Mouse (Mus musculus) E14TG2a.4 (cell line): ENCODE measurements at regions not wholly inside any gene's neighbourhood (a gene's known extent, or its start where the extent isn't known, plus 50 kb on each side); places are given as distances from the start of the nearest gene placed in this dataset.

Experiments
- H3K27me3 ChIP-seq: 2 replicates; pipeline ENCODE4 v1.6.1; 2014; ENCODE audit warnings: low read length, control low read depth; ENCODE audit not compliant: insufficient read depth
- H3K36me3 ChIP-seq: 2 replicates; pipeline ENCODE4 v1.6.1; 2014; ENCODE audit warnings: low read length, control low read depth; ENCODE audit not compliant: insufficient read depth
- H3K4me1 ChIP-seq: replicated peaks from 2 replicates; pipeline ENCODE4 v1.6.1; 2014; ENCODE audit warnings: low read depth, low read length, control low read depth
- H3K4me3 ChIP-seq: replicated peaks from 2 replicates; pipeline ENCODE4 v1.5.1; 2014; ENCODE audit warnings: mild to moderate bottlenecking, low read length
- H3K9me3 ChIP-seq: 2 replicates; pipeline ENCODE4 v1.6.1; 2014; ENCODE audit warnings: low read length, control low read depth
- CTCF ChIP-seq: conservative IDR thresholded peaks from 2 replicates; pipeline ENCODE4 v1.5.1; 2014; ENCODE audit warnings: low read length
- NANOG ChIP-seq: IDR thresholded peaks from 2 replicates; pipeline ENCODE4 v1.6.1; 2014; ENCODE audit warnings: borderline replicate concordance, low read length, mixed read lengths
- POU5F1 ChIP-seq: IDR thresholded peaks from 2 replicates; pipeline ENCODE4 v1.6.1; 2014; ENCODE audit warnings: low read length, borderline replicate concordance

DNA sequence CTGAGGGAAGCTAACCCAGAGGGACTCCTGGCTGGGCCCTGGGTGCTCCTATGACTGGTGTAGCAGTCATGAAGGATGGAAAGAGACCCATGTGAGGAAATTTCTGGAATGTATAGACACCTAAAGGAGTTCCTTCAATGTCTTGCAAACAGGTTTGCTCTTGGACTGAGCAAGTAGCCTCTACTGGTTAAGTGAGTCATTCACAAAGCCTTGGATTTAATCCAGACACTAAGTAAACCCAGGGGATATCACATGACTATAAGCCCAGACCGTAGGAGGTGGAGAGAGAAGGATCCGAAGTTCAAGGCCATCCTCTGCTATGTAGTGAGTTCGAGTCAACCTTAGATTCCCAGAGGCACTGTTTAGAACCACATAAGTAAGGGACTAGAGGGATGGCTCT, 1286.5 kb upstream of the A1bg start:
- Histone ChIP-seq H3K27me3 (no peaks in the 10 kb centered on the region), H3K4me1 (peaks cover 3% of the 10 kb centered on the region; the same call in 1 of the 2 replicates), H3K36me3 (peaks cover 91% of the 10 kb centered on the region), H3K9me3 (no peaks in the 10 kb centered on the region), H3K4me3 (no peak overlapping the region)
- TF ChIP-seq NANOG = no peak
- TF ChIP-seq POU5F1 = no peak
- TF ChIP-seq CTCF = no peak

- no peak for TF ChIP-seq NANOG
- TF ChIP-seq POU5F1 = no peak
- no peak for TF ChIP-seq CTCF
Observed at GRCm38 (mm10) chr15:62206502-62206902, 1283.7 kb upstream of the A1bg start.

GRCm38 (mm10) chr15:62203951-62204905, 1281.4 kb upstream of the A1bg start:
- H3K4me3 ChIP-seq = no peak overlapping the region
- H3K4me1 ChIP-seq = peaks cover 18% of the 10 kb centered on the region
- H3K9me3 ChIP-seq = no peaks in the 10 kb centered on the region
- TF ChIP-seq POU5F1 = no peak
- TF ChIP-seq CTCF = no peak
- TF ChIP-seq NANOG = no peak
- peaks cover 91% of the 10 kb centered on the region for H3K36me3 ChIP-seq
- no peaks in the 10 kb centered on the region for H3K27me3 ChIP-seq

More at GRCm38 (mm10) chr15:62206502-62206902, 1283.7 kb upstream of the A1bg start:
- H3K4me3 ChIP-seq = no peak overlapping the region
- peaks cover 86% of the 10 kb centered on the region for H3K36me3 ChIP-seq
- H3K9me3 ChIP-seq = no peaks in the 10 kb centered on the region
- no peaks in the 10 kb centered on the region for H3K27me3 ChIP-seq
- H3K4me1 ChIP-seq = peaks cover 12% of the 10 kb centered on the region

GRCm38 (mm10) chr15:62202781-62203375, 1280.1 kb upstream of the A1bg start:
- Histone ChIP-seq H3K4me1 (peaks cover 18% of the 10 kb centered on the region), H3K4me3 (no peak overlapping the region), H3K27me3 (no peaks in the 10 kb centered on the region), H3K9me3 (no peaks in the 10 kb centered on the region), H3K36me3 (peaks cover 90% of the 10 kb centered on the region)
- TF ChIP-seq POU5F1 = no peak
- TF ChIP-seq NANOG = no peak
- TF ChIP-seq CTCF = no peak

GRCm38 (mm10) chr15:62198721-62199120, 1275.9 kb upstream of the A1bg start:
- H3K4me3 ChIP-seq = no peak overlapping the region
- no peaks in the 10 kb centered on the region for H3K27me3 ChIP-seq
- TF ChIP-seq NANOG (no peak), POU5F1 (no peak), CTCF (no peak)
- peaks cover 58% of the 10 kb centered on the region for H3K36me3 ChIP-seq
- H3K9me3 ChIP-seq = no peaks in the 10 kb centered on the region
- peaks cover 13% of the 10 kb centered on the region for H3K4me1 ChIP-seq

DNA sequence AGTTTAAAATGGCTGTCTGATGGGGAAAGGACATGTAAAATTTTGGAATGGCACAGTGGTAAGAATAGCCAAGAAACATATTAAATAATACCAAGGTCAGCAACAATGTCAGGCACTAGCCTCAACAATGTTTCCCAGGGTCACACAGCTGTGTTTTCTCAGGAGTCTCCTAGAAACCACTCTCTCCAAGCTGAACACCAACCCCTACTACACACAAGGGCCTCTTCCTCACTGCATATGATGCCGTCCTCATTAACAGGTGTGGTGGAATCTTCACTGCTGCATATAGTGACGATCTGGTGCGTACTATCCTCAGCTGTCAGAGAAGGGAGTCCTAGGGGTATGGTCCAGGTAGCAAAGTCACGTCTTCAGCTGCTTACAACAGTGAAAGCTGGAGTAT, 1275.4 kb upstream of the A1bg start:
- no peak for TF ChIP-seq NANOG
- no peak for TF ChIP-seq CTCF
- TF ChIP-seq POU5F1 = no peak
- Histone ChIP-seq H3K27me3 (no peaks in the 10 kb centered on the region), H3K36me3 (peaks cover 59% of the 10 kb centered on the region)

DNA sequence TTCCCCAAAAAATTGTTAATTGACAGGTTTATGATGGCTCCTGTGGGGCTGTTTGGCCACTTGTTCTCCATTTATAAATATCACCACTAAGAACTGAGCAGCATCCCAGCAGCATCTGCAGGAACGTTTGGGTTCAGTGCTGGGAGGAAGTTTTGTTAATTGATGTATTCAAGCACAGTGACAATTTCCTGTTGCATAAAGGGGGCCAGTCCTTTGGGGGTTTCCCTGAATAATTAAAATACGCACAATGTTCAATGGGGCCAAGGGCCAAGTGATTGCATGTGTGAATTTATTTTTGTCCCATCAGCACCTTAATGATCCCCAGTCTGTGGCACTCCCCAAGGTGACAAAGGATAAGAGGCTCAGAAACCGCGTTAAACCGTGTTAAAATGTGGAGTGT, 1272.6 kb upstream of the A1bg start:
- H3K4me1 ChIP-seq = peaks cover 18% of the 10 kb centered on the region
- no peaks in the 10 kb centered on the region for H3K27me3 ChIP-seq
- no peak overlapping the region for H3K4me3 ChIP-seq
- no peaks in the 10 kb centered on the region for H3K9me3 ChIP-seq
- TF ChIP-seq CTCF (no peak), POU5F1 (no peak), NANOG (no peak)
- peaks cover 43% of the 10 kb centered on the region for H3K36me3 ChIP-seq

More for the DNA sequence above, 1275.4 kb upstream of the A1bg start:
- Histone ChIP-seq H3K4me1 (peaks cover 12% of the 10 kb centered on the region), H3K4me3 (no peak overlapping the region), H3K9me3 (no peaks in the 10 kb centered on the region)

DNA sequence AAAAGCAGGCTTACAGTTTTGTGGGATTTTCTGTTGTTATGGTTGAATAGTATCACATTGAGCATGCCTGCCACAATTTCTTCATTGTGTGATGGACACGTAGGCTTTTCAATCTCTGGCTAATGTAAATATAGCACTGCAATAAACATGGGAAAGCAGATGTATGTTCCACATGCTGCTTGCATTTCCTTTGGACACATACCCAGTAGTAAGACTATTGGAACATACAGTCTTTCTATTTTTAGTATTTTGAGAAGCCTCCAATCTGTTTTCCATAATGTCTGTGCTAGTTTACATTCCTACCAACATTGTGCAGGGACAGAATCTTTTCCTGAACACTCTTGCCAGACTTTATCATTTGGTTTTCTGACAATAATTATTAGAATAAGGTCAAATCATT, 1269.9 kb upstream of the A1bg start:
- Histone ChIP-seq H3K27me3 (no peaks in the 10 kb centered on the region), H3K9me3 (no peaks in the 10 kb centered on the region), H3K4me1 (peaks cover 28% of the 10 kb centered on the region), H3K36me3 (peaks cover 45% of the 10 kb centered on the region), H3K4me3 (no peak overlapping the region)
- no peak for TF ChIP-seq NANOG
- TF ChIP-seq CTCF = no peak
